Mouse (Mus musculus): ENCODE results near the gene Gpnmb.

GRCm38 (mm10) chr6:49028708-49029107 is 7.6 kb upstream of the Gpnmb start:
- TF ChIP-seq POLR2A (IDR thresholded peaks at IDR 0.05; ENCODE audit: borderline replicate concordance, control insufficient read depth, low read depth, low read length), result no peak
- no peak for TF ChIP-seq CTCF (IDR thresholded peaks at IDR 0.05; ENCODE audit: control insufficient read depth, insufficient read depth, low read length)
